Mouse (Mus musculus) embryonic facial prominence, embryonic 12.5 days (tissue): ENCODE results near the gene Pak3. TPM values are rescaled to one million over a fixed set of nuclear protein-coding genes. Genes with fewer than 3 reads are reported as not detected.

Source experiments
- ATAC-seq: fragments of 200-750 bp; cut with Nextera tagmentation; 2 replicates; pipeline ENCODE4 v1.8.0; 2017; ENCODE audit not compliant: insufficient number of reproducible peaks, insufficient read depth, low FRiP score, low TSS enrichment
- H3K27ac ChIP-seq: fragments of 300-500 bp; sonication (generic); 2 replicates; pipeline ENCODE4 v1.5.1; 2016; ENCODE audit warnings: mild to moderate bottlenecking
- H3K27me3 ChIP-seq: fragments of 300-500 bp; sonication (generic); 2 replicates; pipeline ENCODE4 v1.6.1; 2016; ENCODE audit warnings: mild to moderate bottlenecking, moderate library complexity
- H3K36me3 ChIP-seq: fragments of 300-500 bp; sonication (generic); 2 replicates; pipeline ENCODE4 v1.6.1; 2016; ENCODE audit warnings: mild to moderate bottlenecking
- H3K4me1 ChIP-seq: fragments of 300-500 bp; sonication (generic); 2 replicates; pipeline ENCODE4 v1.6.1; 2016
- H3K4me2 ChIP-seq: fragments of 300-500 bp; sonication (generic); replicated peaks from 2 replicates; pipeline ENCODE4 v1.6.1; 2016; ENCODE audit warnings: mild to moderate bottlenecking, moderate library complexity
- H3K4me3 ChIP-seq: fragments of 300-500 bp; sonication (generic); 2 replicates; pipeline ENCODE4 v1.5.1; 2016; ENCODE audit warnings: mild to moderate bottlenecking
- H3K9ac ChIP-seq: fragments of 300-500 bp; sonication (generic); 2 replicates; pipeline ENCODE4 v1.6.1; 2016; ENCODE audit warnings: mild to moderate bottlenecking, moderate library complexity
- H3K9me3 ChIP-seq: fragments of 300-500 bp; sonication (generic); 2 replicates; pipeline ENCODE4 v1.6.1; 2016; ENCODE audit warnings: mild to moderate bottlenecking, moderate library complexity
- WGBS: fragments of 180-500 bp; shearing (Covaris S2); methylation state at CpG from one replicate; pipeline ENCODE4 v1.1.7; 2016; 5-methylcytosine and 5-hydroxymethylcytosine counted together
- microRNA-seq: library from miRNA; unstranded; fragments of <30 nt; microRNA quantifications from one replicate; pipeline ENCODE4, GENCODE M21; 2017
- polyA plus RNA-seq: library from polyadenylated mRNA; unstranded; fragments of >200 nt; fragmentation: Nextera tagmentation; extraction: Ambion mirVana; gene quantifications from 2 replicates; pipeline ENCODE4 v1.2.1, GENCODE M21; 2016

Pak3 gene
- polyA plus RNA-seq, 1 experiment from 2014 or later, result 22.7 TPM

- peaks cover 8% of the 10 kb centered on the region; the same call in 1 of the 2 replicates for H3K27me3 ChIP-seq
- no peak overlapping the region for H3K4me3 ChIP-seq
- WGBS, result 66% methylated on average over 3 of the region's 3 CpGs
- no peak overlapping the region for H3K4me2 ChIP-seq
- no peak for ATAC-seq
- no peaks in the 10 kb centered on the region for H3K4me1 ChIP-seq
- no peaks in the 10 kb centered on the region for H3K9me3 ChIP-seq
- no peak overlapping the region for H3K9ac ChIP-seq
- H3K36me3 ChIP-seq, result no peaks in the 10 kb centered on the region
- H3K27ac ChIP-seq, result no peak overlapping the region
Observed at GRCm38 (mm10) chrX:143846637-143847036, 328.2 kb downstream of the Pak3 start.

Small RNAs within 50 kb of the gene (microRNA-seq; reads per million reads assigned to microRNA genes)
- gene Gm47298, result 0.91 reads per million

Other genes starting within 250 kb of the Pak3 start
- 7.8 and 8.9 TPM in 2 replicates for gene Chrdl1, start 124.3 kb upstream of the Pak3 start, polyA plus RNA-seq